Mouse (Mus musculus) layer of hippocampus, postnatal 14 days (tissue): ENCODE results near the gene Dnajc6. TPM values are rescaled to one million over a fixed set of nuclear protein-coding genes. Genes with fewer than 3 reads are reported as not detected.

Experiments used
- DNase-seq, 2 experiments: peaks; one replicate each; pipeline ENCODE4 v3.0.0; 2021 to 2022; ENCODE audit warnings: low spot score in 2 of 2, mixed read lengths in 1 of 2
- total RNA-seq, 2 experiments: library from RNA; stranded (reverse); gene quantifications; 2 replicates each; pipeline ENCODE4 v1.2.3; 2021

Gene Dnajc6
- total RNA-seq, 2 experiments from 2014 or later = 318 to 332 TPM

- DNase-seq = no peak
Measured at GRCm38 (mm10) chr4:101683086-101683485, 186.6 kb downstream of the Dnajc6 start.

- DNase-seq = no peak
Measured at GRCm38 (mm10) chr4:101684821-101685220, 188.4 kb downstream of the Dnajc6 start.

- no peak for DNase-seq
Measured at GRCm38 (mm10) chr4:101686227-101686810, 189.9 kb downstream of the Dnajc6 start.

DNA sequence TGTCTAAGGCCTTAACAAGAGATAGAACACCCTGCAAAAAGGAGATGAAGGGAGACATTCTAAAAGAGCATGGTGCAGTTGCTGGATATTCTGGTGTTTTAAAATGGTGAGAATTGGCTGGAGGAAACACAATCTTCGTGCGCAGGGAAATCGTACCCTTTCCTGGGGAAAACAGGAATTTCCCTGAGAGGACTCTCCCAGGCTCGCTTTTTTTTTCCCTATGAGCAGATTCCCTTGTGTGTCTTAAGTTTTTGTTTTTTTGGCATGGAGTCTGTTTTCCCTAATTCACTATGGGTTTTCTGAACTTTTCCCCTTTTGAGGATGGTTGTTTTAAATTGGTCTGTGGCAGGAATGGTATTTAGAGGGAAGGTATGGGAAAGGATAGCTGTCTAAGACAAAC is 192.8 kb downstream of the Dnajc6 start:
- DNase-seq = no peak

GRCm38 (mm10) chr4:101689645-101690044 is 193.2 kb downstream of the Dnajc6 start:
- DNase-seq = no peak

Other genes with a start within 250 kb of the Dnajc6 start
- 100 to 1,000 TPM; 105 to 108 TPM for gene Jak1, start 231.4 kb upstream of the Dnajc6 start, total RNA-seq
- gene Ak4, start 77.4 kb upstream of the Dnajc6 start, total RNA-seq = 10 to 100 TPM; 50.0 to 61.6 TPM
- 10 to 100 TPM; 28.1 to 33.2 TPM for gene Leprot, start 151.1 kb downstream of the Dnajc6 start, total RNA-seq
- gene Lepr, start 220.8 kb downstream of the Dnajc6 start, total RNA-seq = 1 to 10 TPM; 2.4 to 5.0 TPM